Mouse (Mus musculus) heart, embryonic 16.5 days (tissue): Measurements from ENCODE around the gene Tex36. TPM values are rescaled to one million over a fixed set of nuclear protein-coding genes. Genes with fewer than 3 reads are reported as not detected.
A peak's percentile ranks its signal among the peaks of the same experiment; 100 is the strongest.

Source experiments
- ATAC-seq: fragments of 200-750 bp; cut with Nextera tagmentation; replicated peaks from 2 replicates; pipeline ENCODE4 v1.8.0; 2017; ENCODE audit warnings: moderate number of reproducible peaks; ENCODE audit not compliant: insufficient read depth, low FRiP score; ENCODE audit errors: extremely low read depth
- H3K27ac ChIP-seq: fragments of 300-500 bp; sonication (generic); 2 replicates; pipeline ENCODE4 v1.5.1; 2014; ENCODE audit warnings: mild to moderate bottlenecking, low read length, control low read depth, moderate library complexity
- H3K27me3 ChIP-seq: fragments of 300-500 bp; sonication (generic); 2 replicates; pipeline ENCODE4 v1.6.1; 2014; ENCODE audit warnings: low read length, mixed read lengths; ENCODE audit not compliant: control insufficient read depth, insufficient read depth
- H3K36me3 ChIP-seq: fragments of 300-500 bp; sonication (generic); 2 replicates; pipeline ENCODE4 v1.6.1; 2014; ENCODE audit not compliant: control insufficient read depth, insufficient read depth
- H3K4me1 ChIP-seq: fragments of 300-500 bp; sonication (generic); 2 replicates; pipeline ENCODE4 v1.6.1; 2014; ENCODE audit warnings: low read length, mixed read lengths; ENCODE audit not compliant: control insufficient read depth, insufficient read depth
- H3K4me2 ChIP-seq: fragments of 300-500 bp; sonication (generic); 2 replicates; pipeline ENCODE4 v1.6.1; 2014; ENCODE audit warnings: low read depth, mild to moderate bottlenecking, control low read depth, low read length
- H3K4me3 ChIP-seq: fragments of 300-500 bp; sonication (generic); 2 replicates; pipeline ENCODE4 v1.5.1; 2014; ENCODE audit warnings: mild to moderate bottlenecking, control low read depth, low read length
- H3K9ac ChIP-seq: fragments of 300-500 bp; sonication (generic); 2 replicates; pipeline ENCODE4 v1.6.1; 2014; ENCODE audit warnings: low read length, control low read depth
- H3K9me3 ChIP-seq: fragments of 300-500 bp; sonication (generic); replicated peaks from 2 replicates; pipeline ENCODE4 v1.6.1; 2016; ENCODE audit warnings: low read length; ENCODE audit not compliant: control insufficient read depth
- WGBS: fragments of 180-500 bp; shearing (Covaris S2); extraction: QIAGEN DNeasy Blood & Tissue Kit; methylation state at CpG from one replicate; pipeline ENCODE4 v1.1.7; 2014; 5-methylcytosine and 5-hydroxymethylcytosine counted together
- polyA plus RNA-seq: library from polyadenylated mRNA; unstranded; fragments of >200 nt; fragmentation: Nextera tagmentation; extraction: Ambion mirVana; gene quantifications from 2 replicates; pipeline ENCODE4 v1.2.1, GENCODE M21; 2015

The Tex36 gene
- polyA plus RNA-seq = not detected in 2 replicates

- Histone ChIP-seq H3K9me3 (no peaks in the 10 kb centered on the region), H3K27ac (no peak within 1 kb of the TSS), H3K4me2 (no peak within 1 kb of the TSS), H3K36me3 (no peaks in the 10 kb centered on the region), H3K9ac (no peak within 1 kb of the TSS), H3K27me3 (no peaks in the 10 kb centered on the region), H3K4me3 (no peak within 1 kb of the TSS), H3K4me1 (no peaks in the 10 kb centered on the region)
- WGBS = 54% methylated on average over 2 of the region's 2 CpGs
- ATAC-seq = no peak
Measured at GRCm38 (mm10) chr7:133602058-133602457, at the start of gene Tex36. Gene Tex36 (minus strand): TSS chr7:133602158.

GRCm38 (mm10) chr7:133645716-133646115 lies 43.8 kb upstream of the Tex36 start:
- H3K9me3 ChIP-seq = no peaks in the 10 kb centered on the region
- 89% methylated on average over 6 of the region's 6 CpGs for WGBS
- H3K9ac ChIP-seq = no peak overlapping the region
- no peaks in the 10 kb centered on the region for H3K27me3 ChIP-seq
- ATAC-seq = no peak
- no peaks in the 10 kb centered on the region for H3K4me1 ChIP-seq
- H3K36me3 ChIP-seq = peaks cover 61% of the 10 kb centered on the region
- no peak overlapping the region for H3K27ac ChIP-seq
- no peak overlapping the region for H3K4me3 ChIP-seq
- H3K4me2 ChIP-seq = no peak overlapping the region

- peak overlapping the region; percentile 92 for H3K4me2 ChIP-seq
- no peak for ATAC-seq
- 91% methylated on average over 13 of the region's 13 CpGs for WGBS
- H3K36me3 ChIP-seq = peaks cover 34% of the 10 kb centered on the region
- no peak overlapping the region for H3K27ac ChIP-seq
- H3K4me1 ChIP-seq = peaks cover 11% of the 10 kb centered on the region
- H3K9ac ChIP-seq = no peak overlapping the region
- H3K27me3 ChIP-seq = no peaks in the 10 kb centered on the region
- H3K4me3 ChIP-seq = peak overlapping the region; percentile 92
- H3K9me3 ChIP-seq = no peaks in the 10 kb centered on the region
Measured at GRCm38 (mm10) chr7:133638821-133639220, 36.9 kb upstream of the Tex36 start.

GRCm38 (mm10) chr7:133638306-133638705 lies 36.3 kb upstream of the Tex36 start:
- Histone ChIP-seq H3K36me3 (peaks cover 30% of the 10 kb centered on the region), H3K4me2 (peak overlapping the region; percentile 92), H3K4me3 (peak overlapping the region; percentile 92), H3K4me1 (peaks cover 11% of the 10 kb centered on the region), H3K27me3 (no peaks in the 10 kb centered on the region), H3K9ac (peak overlapping the region; percentile 98), H3K27ac (peak overlapping the region; percentile 86; the same call in 1 of the 2 replicates), H3K9me3 (no peaks in the 10 kb centered on the region)
- ATAC-seq = no peak
- WGBS = 8% methylated on average over 13 of the region's 13 CpGs

GRCm38 (mm10) chr7:133637361-133638305 lies 35.7 kb upstream of the Tex36 start, which contains the start of gene Edrf1:
Gene Edrf1 (plus strand): TSS chr7:133637543.
- Histone ChIP-seq H3K9ac (peak within 1 kb of the TSS; percentile 98), H3K9me3 (no peaks in the 10 kb centered on the region), H3K36me3 (peaks cover 23% of the 10 kb centered on the region), H3K27ac (peak within 1 kb of the TSS; percentile 91), H3K27me3 (no peaks in the 10 kb centered on the region), H3K4me2 (peak within 1 kb of the TSS; percentile 92), H3K4me3 (peak within 1 kb of the TSS; percentile 92), H3K4me1 (peaks cover 11% of the 10 kb centered on the region)
- under 1% methylated on average over 81 of the region's 81 CpGs for WGBS
- peak; percentile 98 for ATAC-seq

- peaks cover 11% of the 10 kb centered on the region for H3K4me1 ChIP-seq
- H3K27me3 ChIP-seq = no peaks in the 10 kb centered on the region
- peak overlapping the region; percentile 92 for H3K4me3 ChIP-seq
- H3K4me2 ChIP-seq = peak overlapping the region; percentile 60
- H3K9ac ChIP-seq = peak overlapping the region; percentile 82
- 2% methylated on average over 21 of the region's 21 CpGs for WGBS
- H3K27ac ChIP-seq = peak overlapping the region; percentile 91
- peaks cover 17% of the 10 kb centered on the region for H3K36me3 ChIP-seq
- peak; percentile 19 for ATAC-seq
- H3K9me3 ChIP-seq = no peaks in the 10 kb centered on the region
Measured at GRCm38 (mm10) chr7:133636738-133637352, 34.9 kb upstream of the Tex36 start.

- Histone ChIP-seq H3K36me3 (peaks cover 5% of the 10 kb centered on the region; the same call in 1 of the 2 replicates), H3K27ac (no peak overlapping the region)
- 47% methylated on average over 10 of the region's 12 CpGs for WGBS
Measured at GRCm38 (mm10) chr7:133634932-133635650, 33.1 kb upstream of the Tex36 start.

GRCm38 (mm10) chr7:133632476-133632875 lies 30.5 kb upstream of the Tex36 start:
- Histone ChIP-seq H3K4me1 (no peaks in the 10 kb centered on the region), H3K27ac (no peak overlapping the region), H3K4me2 (no peak overlapping the region), H3K9ac (no peak overlapping the region), H3K9me3 (no peaks in the 10 kb centered on the region), H3K4me3 (no peak overlapping the region), H3K27me3 (no peaks in the 10 kb centered on the region), H3K36me3 (no peaks in the 10 kb centered on the region)
- ATAC-seq = no peak
- WGBS = 16% methylated on average over 2 of the region's 2 CpGs

More at GRCm38 (mm10) chr7:133634932-133635650, 33.1 kb upstream of the Tex36 start:
- ATAC-seq = no peak
- Histone ChIP-seq H3K4me1 (peaks cover 11% of the 10 kb centered on the region), H3K9me3 (no peaks in the 10 kb centered on the region), H3K4me2 (no peak overlapping the region), H3K4me3 (no peak overlapping the region), H3K27me3 (no peaks in the 10 kb centered on the region), H3K9ac (no peak overlapping the region)
